Mouse (Mus musculus): Measurements from ENCODE around the gene Pstk.

DNA sequence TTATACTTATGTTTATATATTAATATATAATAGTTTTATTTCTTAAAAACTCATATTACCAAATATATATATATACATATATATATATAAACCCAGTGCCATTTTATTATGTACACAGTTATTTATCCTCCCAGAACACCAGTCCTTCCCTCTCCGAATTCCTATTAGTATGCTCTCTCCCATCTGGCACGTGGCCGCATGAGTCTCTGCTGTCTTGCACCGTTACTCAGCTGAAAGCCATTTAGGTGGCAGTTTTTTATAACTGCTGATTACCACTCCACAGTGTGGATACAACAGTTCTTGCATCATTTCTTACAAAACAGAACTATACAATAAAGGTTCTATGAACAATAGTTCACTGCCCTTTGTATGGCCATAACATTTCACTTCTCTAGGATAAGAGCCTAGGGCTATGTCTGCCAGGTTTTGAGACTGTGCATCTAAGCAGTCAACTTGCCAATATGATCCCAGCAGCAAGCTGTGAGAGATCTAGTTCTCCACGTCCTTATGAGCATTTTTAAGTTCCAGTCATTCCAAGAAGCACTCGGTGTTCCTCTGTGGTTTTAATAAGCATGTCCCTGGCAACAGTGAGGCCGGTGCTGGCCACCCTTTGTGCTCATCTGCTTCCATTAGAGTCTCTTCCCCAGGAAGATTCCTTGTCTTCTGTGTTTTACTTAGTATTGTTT is 24.9 kb upstream of the Pstk start:
- TF ChIP-seq CTCF (IDR thresholded peaks at IDR 0.05; ENCODE audit: borderline replicate concordance, insufficient read depth, low read depth, low read length) (no peak), POLR2A (IDR thresholded peaks at IDR 0.05; ENCODE audit: borderline replicate concordance, insufficient read depth, low read length) (no peak)
